Mouse (Mus musculus) liver, embryonic 14.5 days (tissue): ENCODE data around the gene Amfr.

Experiments used
- CTCF ChIP-seq: IDR thresholded peaks from 2 replicates; pipeline ENCODE4 v1.5.1; 2016; ENCODE audit warnings: antibody characterized with exemption, low read depth, control low read depth
- EP300 ChIP-seq: IDR thresholded peaks from 2 replicates; pipeline ENCODE4 v1.6.1; 2016; ENCODE audit warnings: antibody characterized with exemption, low read depth

DNA sequence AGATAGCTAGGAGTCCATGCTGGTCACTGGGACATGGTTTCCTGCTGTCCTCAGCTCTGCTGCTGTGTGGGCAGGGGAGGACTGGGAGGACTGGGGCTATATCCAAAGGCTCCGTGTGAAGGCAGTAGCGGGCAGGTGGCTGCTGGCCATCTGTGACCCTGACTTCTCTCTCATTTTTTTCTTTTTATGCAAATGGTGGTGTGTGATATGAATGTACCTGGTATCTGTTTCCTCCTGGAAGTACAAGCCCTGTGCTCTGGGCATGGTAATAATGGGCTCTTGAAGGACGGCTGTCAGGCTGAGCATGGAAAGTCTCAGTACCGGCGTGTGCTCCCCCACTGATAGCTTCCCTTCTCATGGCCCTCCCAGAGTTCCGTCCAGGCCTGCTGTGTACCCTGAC, 51.7 kb downstream of the Amfr start:
- TF ChIP-seq CTCF (no peak), EP300 (no peak)
